Mouse (Mus musculus): ENCODE data around the gene Sult4a1. TPM values are rescaled to one million over a fixed set of nuclear protein-coding genes. Genes with fewer than 3 reads are reported as not detected.

Sult4a1 gene
- 1.3 and 1.8 TPM in 2 replicates for polyA plus RNA-seq (2012; rRNA removed)

DNA sequence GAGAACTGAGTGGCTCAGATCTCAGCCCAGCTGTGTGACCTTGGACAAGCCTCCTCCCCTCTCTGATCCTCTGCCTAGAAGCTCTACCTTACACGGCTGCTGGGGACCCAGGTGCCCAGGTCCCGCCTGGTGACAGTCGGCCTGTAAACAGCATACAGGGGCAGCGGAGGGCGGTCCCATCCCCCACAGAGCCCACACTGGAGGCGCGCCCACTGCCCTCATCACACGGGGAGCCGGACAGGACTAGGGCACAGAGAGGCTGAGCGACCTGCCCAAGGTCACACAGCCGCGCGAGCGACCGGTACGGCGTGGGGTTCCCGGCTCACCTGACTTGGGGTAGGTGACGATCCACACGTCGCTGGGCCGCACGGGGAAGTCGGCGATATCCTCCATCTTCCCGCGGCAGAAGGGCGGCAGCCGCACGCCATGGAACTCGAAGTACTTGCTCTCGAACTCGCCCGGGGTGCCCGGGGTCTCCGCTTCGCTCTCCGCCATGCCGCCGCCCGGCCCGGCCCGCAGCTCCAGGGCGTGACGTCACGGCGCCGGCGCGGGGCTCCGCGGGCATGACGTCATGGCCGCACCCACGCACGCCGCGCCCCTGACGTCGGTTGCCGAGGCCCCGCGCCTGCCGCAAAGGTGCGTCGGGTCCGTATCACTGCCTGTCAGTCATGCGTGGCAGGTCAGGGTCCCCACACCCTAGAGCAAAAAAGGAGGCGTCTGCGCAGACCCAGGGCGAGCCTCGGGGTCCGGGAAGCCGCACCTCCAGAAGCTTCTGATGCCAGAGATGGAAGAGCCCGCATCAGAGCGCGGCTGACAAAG is at the start of gene Sult4a1:
Gene Sult4a1, minus strand, starts transcription at position 650 of the 819 bp plus-strand sequence.

DNA sequence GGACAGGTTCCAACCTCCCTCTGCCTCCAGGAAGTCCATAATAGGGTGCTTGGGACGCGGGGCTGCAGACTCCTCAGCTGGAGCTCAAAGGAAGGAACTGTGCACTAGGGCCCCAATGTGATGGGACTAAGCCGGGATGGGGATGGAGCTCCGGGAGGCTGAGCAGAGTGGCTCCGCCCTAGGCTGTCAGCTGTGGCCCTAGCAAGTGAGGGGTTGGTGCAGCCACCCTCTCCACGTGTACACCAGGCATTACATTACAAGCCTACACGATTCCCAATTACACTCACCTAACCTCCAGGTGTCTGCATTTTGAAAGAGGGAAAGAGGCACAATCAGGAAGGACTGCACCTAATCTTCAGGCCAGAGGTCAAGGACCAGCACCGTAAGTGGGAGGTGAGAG is 17.5 kb upstream of the Sult4a1 start, which contains the start of gene Pnpla5:
Gene Pnpla5, minus strand, starts transcription at position 101 of the 400 bp plus-strand sequence.

DNA sequence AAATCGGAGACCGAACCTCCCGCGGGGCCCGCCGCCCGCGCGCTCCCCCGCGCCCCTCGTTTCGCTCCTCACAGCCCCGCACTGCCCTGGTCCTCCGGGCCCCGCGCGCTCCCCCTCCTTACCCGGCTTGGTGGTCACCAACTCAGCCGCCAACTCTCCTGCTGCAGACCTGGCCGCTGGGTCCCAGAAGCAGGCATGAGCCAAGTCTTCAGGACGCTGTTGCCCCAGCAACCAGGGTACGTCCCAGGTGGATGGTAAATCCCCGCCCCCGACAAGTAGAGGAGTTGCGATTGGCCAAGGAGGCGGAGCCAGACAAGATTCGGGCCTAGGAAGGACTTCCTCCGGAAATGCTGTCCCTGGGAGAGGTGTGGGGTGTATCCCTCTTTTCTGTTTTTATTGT is 40.4 kb downstream of the Sult4a1 start, which contains the start of gene Efcab6:
Gene Efcab6, minus strand, starts transcription at position 240 of the 400 bp plus-strand sequence.

Other genes starting within 250 kb of the Sult4a1 start
- 1.8 and 2.5 TPM in 2 replicates for gene Efcab6, start 40.4 kb downstream of the Sult4a1 start, polyA plus RNA-seq (2012; rRNA removed)
- gene Pnpla5, start 17.4 kb upstream of the Sult4a1 start, polyA plus RNA-seq (2012; rRNA removed): 0.36 and 0.40 TPM in 2 replicates
- 77.6 and 80.2 TPM in 2 replicates for gene Pnpla3, start 62.1 kb upstream of the Sult4a1 start, polyA plus RNA-seq (2012; rRNA removed)
- gene Samm50, start 86.5 kb upstream of the Sult4a1 start, polyA plus RNA-seq (2012; rRNA removed): 9.0 and 10.3 TPM in 2 replicates
- 16.7 and 39.6 TPM in 2 replicates for gene Parvb, start 126.3 kb upstream of the Sult4a1 start, polyA plus RNA-seq (2012; rRNA removed)
- 1.9 and 2.4 TPM in 2 replicates for gene Parvg, start 218.3 kb upstream of the Sult4a1 start, polyA plus RNA-seq (2012; rRNA removed)